Mouse (Mus musculus) testis, adult 2 months (tissue): ENCODE measurements around the gene F8. TPM values are rescaled to one million over a fixed set of nuclear protein-coding genes. Genes with fewer than 3 reads are reported as not detected.

Experiments
- H3K27ac ChIP-seq: fragments of 200-500 bp; 2 replicates; pipeline ENCODE4 v1.5.1; 2012; ENCODE audit warnings: low read depth, low read length; ENCODE audit not compliant: control insufficient read depth, insufficient read depth
- H3K27me3 ChIP-seq: fragments of 200-500 bp; 2 replicates; pipeline ENCODE4 v1.6.1; 2012; ENCODE audit warnings: mild to moderate bottlenecking, low read length, moderate library complexity; ENCODE audit not compliant: control insufficient read depth, insufficient read depth
- H3K36me3 ChIP-seq: fragments of 200-500 bp; 2 replicates; pipeline ENCODE4 v1.6.1; 2012; ENCODE audit warnings: mild to moderate bottlenecking, low read length; ENCODE audit not compliant: control insufficient read depth, insufficient read depth
- H3K4me1 ChIP-seq: fragments of 200-500 bp; 2 replicates; pipeline ENCODE4 v1.6.1; 2012; ENCODE audit warnings: low read length; ENCODE audit not compliant: control insufficient read depth, insufficient read depth
- H3K4me3 ChIP-seq: fragments of 200-500 bp; 2 replicates; pipeline ENCODE4 v1.5.1; 2012; ENCODE audit warnings: low read depth, mild to moderate bottlenecking, low read length, moderate library complexity, mixed read lengths; ENCODE audit not compliant: control insufficient read depth
- CTCF ChIP-seq: fragments of 200-500 bp; IDR thresholded peaks from 2 replicates; pipeline ENCODE4 v1.5.1; 2012; ENCODE audit warnings: low read depth, mild to moderate bottlenecking, inconsistent platforms, low read length, moderate library complexity; ENCODE audit not compliant: control insufficient read depth, insufficient read depth, insufficient replicate concordance
- POLR2A ChIP-seq: fragments of 200-500 bp; IDR thresholded peaks from 2 replicates; pipeline ENCODE4 v1.6.1; 2012; ENCODE audit warnings: low read depth, mild to moderate bottlenecking, inconsistent platforms, low read length, moderate library complexity; ENCODE audit not compliant: control insufficient read depth
- polyA plus RNA-seq: library from polyadenylated mRNA; depleted of rRNA; stranded (reverse); fragments of >200 nt; gene quantifications from 2 replicates; pipeline ENCODE4 v1.2.3, GENCODE M21; 2012; rRNA removed

The F8 gene
- polyA plus RNA-seq, 1 experiment, result 0.12 TPM

GRCm38 (mm10) chrX:75137729-75138128 is 244.7 kb downstream of the F8 start:
- no peak overlapping the region for H3K27ac ChIP-seq

GRCm38 (mm10) chrX:75136938-75137337 is 245.5 kb downstream of the F8 start:
- TF ChIP-seq POLR2A (no peak), CTCF (no peak)
- H3K27ac ChIP-seq, result no peak overlapping the region

More at GRCm38 (mm10) chrX:75137729-75138128, 244.7 kb downstream of the F8 start:
- H3K36me3 ChIP-seq, result no peaks in the 10 kb centered on the region
- no peaks in the 10 kb centered on the region for H3K4me1 ChIP-seq
- no peak overlapping the region for H3K4me3 ChIP-seq
- H3K27me3 ChIP-seq, result no peaks in the 10 kb centered on the region
- TF ChIP-seq CTCF (no peak), POLR2A (no peak)

GRCm38 (mm10) chrX:75130467-75131160 is 251.8 kb downstream of the F8 start, which contains the start of gene Mpp1:
Gene Mpp1 (minus strand): TSS chrX:75131016.
- Histone ChIP-seq H3K36me3 (no peaks in the 10 kb centered on the region), H3K27me3 (no peaks in the 10 kb centered on the region), H3K4me1 (no peaks in the 10 kb centered on the region), H3K4me3 (peak within 1 kb of the TSS; percentile 77), H3K27ac (0 out of 2 replicates have a peak within 1 kb of the TSS, but pooled peaks have one; percentile 24)
- TF ChIP-seq POLR2A, result no peak
- no peak for TF ChIP-seq CTCF

More at GRCm38 (mm10) chrX:75136938-75137337, 245.5 kb downstream of the F8 start:
- H3K36me3 ChIP-seq, result no peaks in the 10 kb centered on the region
- no peaks in the 10 kb centered on the region for H3K27me3 ChIP-seq
- H3K4me1 ChIP-seq, result no peaks in the 10 kb centered on the region
- no peak overlapping the region for H3K4me3 ChIP-seq

GRCm38 (mm10) chrX:75129474-75129873 is 252.9 kb downstream of the F8 start:
- Histone ChIP-seq H3K27me3 (no peaks in the 10 kb centered on the region), H3K4me3 (no peak overlapping the region), H3K27ac (no peak overlapping the region), H3K36me3 (no peaks in the 10 kb centered on the region), H3K4me1 (no peaks in the 10 kb centered on the region)
- TF ChIP-seq CTCF, result no peak
- no peak for TF ChIP-seq POLR2A

GRCm38 (mm10) chrX:75128333-75128980 is 254.0 kb downstream of the F8 start:
- no peaks in the 10 kb centered on the region for H3K36me3 ChIP-seq
- H3K27me3 ChIP-seq, result no peaks in the 10 kb centered on the region
- no peaks in the 10 kb centered on the region for H3K4me1 ChIP-seq
- TF ChIP-seq CTCF, result no peak
- no peak for TF ChIP-seq POLR2A
- H3K27ac ChIP-seq, result no peak overlapping the region
- no peak overlapping the region for H3K4me3 ChIP-seq

GRCm38 (mm10) chrX:75126893-75127292 is 255.5 kb downstream of the F8 start:
- H3K4me1 ChIP-seq, result no peaks in the 10 kb centered on the region
- TF ChIP-seq POLR2A (no peak), CTCF (no peak)
- H3K36me3 ChIP-seq, result no peaks in the 10 kb centered on the region
- no peaks in the 10 kb centered on the region for H3K27me3 ChIP-seq
- no peak overlapping the region for H3K27ac ChIP-seq
- H3K4me3 ChIP-seq, result no peak overlapping the region

GRCm38 (mm10) chrX:75125606-75126005 is 256.8 kb downstream of the F8 start:
- no peaks in the 10 kb centered on the region for H3K27me3 ChIP-seq
- TF ChIP-seq CTCF, result no peak
- no peak for TF ChIP-seq POLR2A
- H3K36me3 ChIP-seq, result no peaks in the 10 kb centered on the region
- H3K27ac ChIP-seq, result no peak overlapping the region
- H3K4me1 ChIP-seq, result no peaks in the 10 kb centered on the region
- H3K4me3 ChIP-seq, result no peak overlapping the region

Other genes starting within 250 kb of the F8 start
- gene Smim9, start 218.8 kb downstream of the F8 start, polyA plus RNA-seq, result 4.2 and 7.7 TPM in 2 replicates
- 1.0 and 1.3 TPM in 2 replicates for gene Fundc2, start 216 bp downstream of the F8 start, polyA plus RNA-seq
- 0.76 and 1.1 TPM in 2 replicates for gene Cmc4, start 34.0 kb upstream of the F8 start, polyA plus RNA-seq
- 1.4 and 1.8 TPM in 2 replicates for gene Mtcp1, start 34.0 kb upstream of the F8 start, polyA plus RNA-seq
- gene Brcc3, start 34.0 kb upstream of the F8 start, polyA plus RNA-seq, result 1.2 and 1.3 TPM in 2 replicates
- 0.99 and 2.0 TPM in 2 replicates for gene Vbp1, start 131.7 kb upstream of the F8 start, polyA plus RNA-seq
- 0.08 and 0.10 TPM in 2 replicates for gene Rab39b, start 195.6 kb upstream of the F8 start, polyA plus RNA-seq